Mouse (Mus musculus) kidney, adult 2 months (tissue): Measurements from ENCODE around the gene Cntnap5a.

ENCODE experiments used
- CTCF ChIP-seq: fragments of 200-500 bp; conservative IDR thresholded peaks from 2 replicates; pipeline ENCODE4 v1.5.1; 2011; ENCODE audit warnings: low read depth, mild to moderate bottlenecking, control low read depth, low read length, moderate library complexity, mixed read lengths; ENCODE audit not compliant: insufficient read depth, insufficient read length
- POLR2A ChIP-seq: fragments of 200-500 bp; IDR thresholded peaks from one replicate; pipeline ENCODE4 v1.6.1; 2011; ENCODE audit warnings: low read depth, low read length, control low read depth

DNA sequence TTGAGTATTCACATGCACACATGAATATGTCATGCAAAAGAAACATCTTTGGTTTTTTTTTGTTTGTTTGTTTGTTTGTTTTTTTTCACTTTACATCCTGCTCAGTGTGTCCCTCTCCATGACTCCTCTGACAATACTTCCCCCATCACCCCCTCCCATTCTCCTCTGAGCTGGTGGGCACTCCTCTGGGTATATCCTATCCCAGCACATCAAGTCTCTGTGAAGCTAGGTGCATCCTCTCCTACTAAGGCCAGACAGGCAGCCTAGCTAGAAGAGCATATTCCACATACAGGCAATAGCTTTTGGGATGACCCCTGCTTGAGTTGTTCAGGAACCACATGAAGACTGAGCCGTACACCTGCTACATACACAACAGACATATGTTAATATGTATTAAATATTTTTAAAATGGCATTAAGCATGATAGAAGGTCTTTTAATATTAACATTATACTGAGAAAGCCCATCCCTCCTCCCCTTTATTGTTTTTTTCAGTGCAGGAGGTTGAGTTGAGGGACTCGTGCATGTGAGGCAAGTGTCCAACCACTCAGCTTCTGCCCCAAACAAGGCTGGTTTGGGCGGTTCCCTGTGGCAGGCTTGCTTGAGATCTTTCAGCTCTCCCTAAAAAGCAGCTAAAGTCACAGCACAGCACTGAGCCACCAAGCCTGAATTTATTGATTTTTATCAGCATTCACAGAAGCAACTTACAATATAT lies 422.6 kb downstream of the Cntnap5a start:
- no peak for TF ChIP-seq CTCF
- TF ChIP-seq POLR2A, result no peak
